Mouse (Mus musculus) megakaryocyte, embryonic 14.5 days (primary cell): Measurements from ENCODE around the gene Iffo2. TPM values are rescaled to one million over a fixed set of nuclear protein-coding genes. Genes with fewer than 3 reads are reported as not detected.

Experiments
- H3K27me3 ChIP-seq: replicated peaks from 2 replicates; pipeline ENCODE3; 2012; ENCODE audit warnings: inconsistent platforms
- H3K36me3 ChIP-seq: replicated peaks from 2 replicates; pipeline ENCODE3; 2012; ENCODE audit warnings: low read length, inconsistent platforms, mixed read lengths
- H3K4me1 ChIP-seq: 2 replicates; pipeline ENCODE4 v1.6.1; 2012; ENCODE audit warnings: inconsistent platforms
- H3K4me3 ChIP-seq: replicated peaks from 2 replicates; pipeline ENCODE3; 2012; ENCODE audit warnings: moderate library complexity, mild to moderate bottlenecking, inconsistent platforms
- H3K9me3 ChIP-seq: 2 replicates; pipeline ENCODE4 v1.6.1; 2012; ENCODE audit warnings: inconsistent platforms
- FLI1 ChIP-seq: IDR thresholded peaks from 2 replicates; pipeline ENCODE4 v1.6.1; 2012; ENCODE audit warnings: low read length, inconsistent platforms, mixed read lengths
- GATA1 ChIP-seq: IDR thresholded peaks from 3 replicates; pipeline ENCODE4 v1.6.1; 2012; ENCODE audit warnings: mixed read lengths, low read length, inconsistent platforms, borderline replicate concordance
- polyA plus RNA-seq: library from polyadenylated mRNA; stranded (reverse); fragments of >175 nt; gene quantifications from 2 replicates; pipeline ENCODE4 v1.2.3, GENCODE M21; 2012; ENCODE audit warnings: low replicate concordance; ENCODE audit not compliant: insufficient read depth

Gene Iffo2
- polyA plus RNA-seq, 1 experiment = 1.8 TPM

GRCm38 (mm10) chr4:139598950-139599518 lies 68.7 kb downstream of the Iffo2 start:
- Histone ChIP-seq H3K4me3 (peak overlapping the region; percentile 89), H3K36me3 (no peaks in the 10 kb centered on the region), H3K4me1 (peaks cover 68% of the 10 kb centered on the region), H3K27me3 (peaks cover 72% of the 10 kb centered on the region), H3K9me3 (no peaks in the 10 kb centered on the region)
- TF ChIP-seq FLI1 (no peak), GATA1 (no peak)

GRCm38 (mm10) chr4:139601519-139602356 lies 71.4 kb downstream of the Iffo2 start:
- TF ChIP-seq GATA1 (no peak), FLI1 (no peak)
- Histone ChIP-seq H3K27me3 (peaks cover 65% of the 10 kb centered on the region), H3K36me3 (no peaks in the 10 kb centered on the region), H3K4me3 (peak overlapping the region; percentile 77), H3K9me3 (no peaks in the 10 kb centered on the region), H3K4me1 (peaks cover 67% of the 10 kb centered on the region)

DNA sequence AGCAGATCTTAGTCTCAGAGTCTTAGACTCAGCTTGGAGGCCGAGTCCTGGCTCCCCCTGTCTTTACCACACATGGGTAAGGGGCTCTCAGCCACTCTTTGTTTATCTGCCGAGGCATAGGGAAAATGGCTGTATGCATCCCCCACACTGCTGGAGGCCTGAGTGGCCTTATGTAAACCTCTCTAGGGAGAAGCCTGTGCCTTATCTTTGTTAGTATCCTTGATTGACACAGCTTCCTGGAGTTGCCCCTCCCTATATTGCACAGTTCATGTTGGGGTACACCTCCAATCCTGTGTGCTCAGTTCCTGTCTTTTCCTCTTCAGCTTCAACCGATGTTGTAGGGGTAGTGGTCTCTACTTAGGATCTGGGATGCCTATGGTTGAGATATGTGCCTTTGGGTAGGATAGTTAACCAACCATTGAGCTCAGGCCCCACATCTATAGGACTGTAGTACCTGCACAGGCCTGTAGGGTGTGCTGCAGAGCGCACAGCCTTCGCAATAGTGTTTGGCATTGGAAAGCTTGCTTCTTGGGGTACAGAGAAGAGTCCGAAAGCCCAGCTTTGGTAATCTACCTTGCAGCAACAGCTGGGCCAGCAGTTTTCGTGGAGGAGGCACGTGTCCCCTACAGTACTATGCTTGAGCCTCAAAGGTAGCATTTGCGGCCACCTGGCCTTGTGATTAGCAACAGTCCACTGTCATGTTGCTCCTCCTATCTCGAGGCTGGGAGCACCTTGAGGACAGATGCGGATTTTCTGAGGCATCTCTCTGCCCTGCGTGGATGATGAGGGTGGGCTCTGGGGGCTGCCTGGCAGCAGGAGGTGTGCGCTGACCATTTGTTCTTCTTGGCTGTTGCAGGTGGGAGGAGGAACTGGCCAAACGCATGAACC lies 72.3 kb downstream of the Iffo2 start, which contains the start of gene Gm21969:
Gene Gm21969 (plus strand): TSS at position 830 of the 888 bp plus-strand sequence.
- TF ChIP-seq FLI1 = no peak
- no peak for TF ChIP-seq GATA1
- peaks cover 65% of the 10 kb centered on the region for H3K27me3 ChIP-seq
- peak within 1 kb of the TSS; percentile 43 for H3K4me3 ChIP-seq
- H3K9me3 ChIP-seq = no peaks in the 10 kb centered on the region
- peaks cover 59% of the 10 kb centered on the region for H3K4me1 ChIP-seq
- H3K36me3 ChIP-seq = no peaks in the 10 kb centered on the region

- TF ChIP-seq GATA1 = no peak
- no peak for TF ChIP-seq FLI1
- Histone ChIP-seq H3K4me1 (peaks cover 47% of the 10 kb centered on the region), H3K9me3 (no peaks in the 10 kb centered on the region), H3K36me3 (no peaks in the 10 kb centered on the region), H3K27me3 (peaks cover 52% of the 10 kb centered on the region), H3K4me3 (no peak overlapping the region)
These were observed 74.9 kb downstream of the Iffo2 start for GRCm38 (mm10) chr4:139605216-139605615.

DNA sequence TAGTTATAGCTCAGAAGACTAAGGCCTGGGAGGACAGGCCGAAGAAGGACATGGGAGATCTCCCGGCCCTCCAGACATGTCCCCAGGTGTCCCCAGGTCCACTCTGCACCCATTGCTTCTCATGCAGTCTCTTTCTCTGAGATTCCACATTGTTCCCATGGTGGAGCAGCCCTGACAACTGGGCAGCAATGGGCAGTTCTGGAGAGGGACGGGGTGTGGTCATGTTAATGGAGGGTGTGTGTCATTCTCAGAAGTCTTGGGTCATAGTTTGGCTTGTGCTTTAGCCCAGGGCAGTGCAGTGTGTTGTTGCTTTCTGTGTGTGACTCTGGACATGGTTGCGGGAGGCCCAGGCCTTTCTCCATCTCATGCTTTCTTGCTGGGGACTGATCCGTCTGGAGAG lies 76.4 kb downstream of the Iffo2 start:
- Histone ChIP-seq H3K36me3 (no peaks in the 10 kb centered on the region), H3K9me3 (no peaks in the 10 kb centered on the region), H3K4me1 (peaks cover 40% of the 10 kb centered on the region), H3K4me3 (no peak overlapping the region), H3K27me3 (peaks cover 41% of the 10 kb centered on the region)
- TF ChIP-seq GATA1 (no peak), FLI1 (no peak)

DNA sequence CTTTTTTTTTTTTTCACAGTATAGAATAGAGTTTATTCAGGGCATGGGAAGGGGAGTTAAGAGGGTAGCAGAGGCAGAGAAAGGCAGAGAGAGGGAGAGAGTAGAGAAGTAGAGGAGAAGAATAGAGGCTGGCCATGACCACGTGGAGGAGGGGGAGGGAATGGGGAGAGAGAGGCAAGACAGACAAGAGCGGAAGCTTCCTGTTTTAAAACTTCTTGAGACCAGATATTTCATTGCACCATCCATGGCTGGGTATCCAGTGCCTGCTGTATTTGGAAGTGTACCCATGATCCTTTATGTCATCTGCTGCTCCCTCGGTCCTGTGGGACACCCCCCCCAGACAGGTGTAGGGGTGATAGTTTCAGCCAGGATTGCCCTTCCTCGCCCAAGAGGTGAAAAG lies 78.6 kb downstream of the Iffo2 start:
- H3K27me3 ChIP-seq = peaks cover 40% of the 10 kb centered on the region
- H3K9me3 ChIP-seq = no peaks in the 10 kb centered on the region
- no peak overlapping the region for H3K4me3 ChIP-seq
- TF ChIP-seq FLI1 = no peak
- TF ChIP-seq GATA1 = no peak
- H3K36me3 ChIP-seq = peaks cover 10% of the 10 kb centered on the region
- peaks cover 27% of the 10 kb centered on the region for H3K4me1 ChIP-seq

GRCm38 (mm10) chr4:139610954-139611353 lies 80.6 kb downstream of the Iffo2 start:
- Histone ChIP-seq H3K36me3 (peaks cover 12% of the 10 kb centered on the region), H3K4me3 (no peak overlapping the region), H3K27me3 (peaks cover 26% of the 10 kb centered on the region), H3K4me1 (peaks cover 47% of the 10 kb centered on the region), H3K9me3 (no peaks in the 10 kb centered on the region)
- TF ChIP-seq FLI1 (no peak), GATA1 (no peak)

DNA sequence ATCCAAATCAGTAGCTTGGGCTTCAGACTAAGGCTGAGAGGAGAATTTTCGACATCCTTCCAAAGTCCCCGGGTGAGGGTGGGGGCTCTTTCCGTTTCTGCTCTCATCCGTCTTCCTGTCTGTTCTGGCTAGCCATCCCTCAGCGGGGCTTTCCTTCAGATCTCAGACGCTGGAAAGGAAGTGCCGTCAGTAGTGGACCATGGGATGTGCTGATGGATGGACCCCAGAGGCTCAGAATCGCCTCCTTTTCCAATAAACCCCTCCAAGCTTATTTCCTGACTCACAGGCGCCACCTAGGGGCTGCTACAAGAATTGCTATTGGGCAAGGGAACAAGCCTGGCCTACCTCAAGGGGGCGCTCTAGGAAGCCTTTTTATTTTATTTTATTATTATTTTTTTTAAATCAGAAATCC lies 81.2 kb downstream of the Iffo2 start:
- peaks cover 51% of the 10 kb centered on the region for H3K4me1 ChIP-seq
- H3K4me3 ChIP-seq = peak overlapping the region; percentile 82
- TF ChIP-seq GATA1 = no peak
- TF ChIP-seq FLI1 = no peak
- H3K9me3 ChIP-seq = no peaks in the 10 kb centered on the region
- peaks cover 23% of the 10 kb centered on the region for H3K27me3 ChIP-seq
- peaks cover 12% of the 10 kb centered on the region for H3K36me3 ChIP-seq

- H3K9me3 ChIP-seq = no peaks in the 10 kb centered on the region
- H3K27me3 ChIP-seq = peaks cover 5% of the 10 kb centered on the region
- H3K4me1 ChIP-seq = peaks cover 57% of the 10 kb centered on the region
- TF ChIP-seq FLI1 (no peak), GATA1 (no peak)
- peak overlapping the region; percentile 51 for H3K4me3 ChIP-seq
- H3K36me3 ChIP-seq = peaks cover 12% of the 10 kb centered on the region
These were observed 84.3 kb downstream of the Iffo2 start for GRCm38 (mm10) chr4:139614524-139615260.
